Mouse (Mus musculus) embryo, embryonic 11 days (tissue): ENCODE data around the gene Yif1b.
"Not testable (repeated sequence)": the region's sequence is repeated elsewhere in the genome, so short reads cannot be mapped to it uniquely, and the experiment has no call there.

Source experiments
- DNase-seq: peaks from one replicate; pipeline ENCODE4 v3.0.0-alpha.2; 2015

Yif1b gene

DNA sequence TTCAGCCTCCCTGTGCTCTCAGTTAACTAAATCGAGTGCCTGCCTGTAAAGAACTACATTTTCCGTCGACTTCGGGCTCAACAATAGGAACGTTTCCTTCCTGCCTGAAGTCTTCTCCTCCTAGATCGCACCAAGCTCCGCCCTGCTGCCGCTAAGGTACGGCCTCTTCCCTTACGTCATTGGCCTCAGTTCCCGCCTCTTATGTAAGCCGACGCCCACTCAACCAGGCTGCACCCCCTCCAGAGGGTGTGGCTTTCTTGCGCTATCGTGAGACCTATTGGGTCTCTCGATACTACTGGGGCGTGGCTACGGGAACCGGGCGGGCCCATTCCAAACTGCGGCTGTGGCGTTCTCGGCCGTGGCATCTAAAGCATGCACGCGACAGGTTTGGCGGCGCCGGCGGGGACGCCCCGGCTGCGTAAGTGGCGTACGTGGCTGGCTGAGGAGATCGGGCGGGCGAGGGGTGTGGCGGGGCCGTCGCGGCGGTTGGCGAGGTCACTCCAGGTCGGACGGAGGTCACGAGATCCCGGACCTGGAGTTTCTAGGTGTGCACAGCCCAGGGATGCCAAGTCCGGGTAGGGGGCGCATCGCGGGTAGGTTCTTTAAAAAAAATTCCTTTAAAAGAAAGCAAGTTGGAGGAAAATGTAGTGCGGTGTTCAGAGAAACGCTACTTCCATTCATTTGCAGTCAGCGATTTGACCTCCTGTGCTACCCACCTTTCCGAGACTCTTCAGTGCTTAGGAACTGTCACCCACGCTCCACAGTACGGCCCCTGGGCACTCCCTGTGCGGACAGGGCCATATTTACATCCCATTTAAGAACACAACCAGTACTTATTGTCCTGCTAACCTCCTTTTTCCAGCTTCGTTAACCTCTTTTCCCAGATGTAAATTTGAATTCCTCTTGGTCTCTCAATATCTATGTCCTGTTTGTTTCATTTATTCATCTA lies at the start of gene Yif1b:
Yif1b (plus strand) TSS at position 311 of the 949 bp plus-strand sequence.
- DNase-seq = peak; percentile 100

DNA sequence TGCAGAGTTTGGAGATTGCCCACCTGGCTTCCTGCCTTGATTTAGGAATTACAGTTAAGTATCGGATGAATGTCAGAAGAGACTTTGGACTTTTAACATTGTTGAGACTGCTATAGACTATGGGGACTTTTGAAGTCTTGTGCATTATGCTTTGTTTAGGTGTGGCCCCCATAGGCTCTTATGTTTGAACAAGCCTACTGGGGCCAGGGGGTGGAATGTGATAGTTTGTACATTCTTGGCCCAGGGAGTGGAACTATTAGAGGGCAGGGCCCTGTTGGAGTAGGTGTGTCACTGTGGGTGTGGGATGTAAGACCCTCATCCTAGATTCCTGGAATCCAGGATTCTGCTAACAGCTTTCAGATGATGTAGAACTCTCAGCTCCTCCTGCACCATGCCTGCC lies 43.9 kb upstream of the Yif1b start:
- DNase-seq = not testable (repeated sequence)

- DNase-seq = no peak
These were observed 35.6 kb upstream of the Yif1b start for GRCm38 (mm10) chr7:29202577-29202976.

- DNase-seq = not testable (repeated sequence)
These were observed 27.1 kb upstream of the Yif1b start for GRCm38 (mm10) chr7:29211013-29211412.

DNA sequence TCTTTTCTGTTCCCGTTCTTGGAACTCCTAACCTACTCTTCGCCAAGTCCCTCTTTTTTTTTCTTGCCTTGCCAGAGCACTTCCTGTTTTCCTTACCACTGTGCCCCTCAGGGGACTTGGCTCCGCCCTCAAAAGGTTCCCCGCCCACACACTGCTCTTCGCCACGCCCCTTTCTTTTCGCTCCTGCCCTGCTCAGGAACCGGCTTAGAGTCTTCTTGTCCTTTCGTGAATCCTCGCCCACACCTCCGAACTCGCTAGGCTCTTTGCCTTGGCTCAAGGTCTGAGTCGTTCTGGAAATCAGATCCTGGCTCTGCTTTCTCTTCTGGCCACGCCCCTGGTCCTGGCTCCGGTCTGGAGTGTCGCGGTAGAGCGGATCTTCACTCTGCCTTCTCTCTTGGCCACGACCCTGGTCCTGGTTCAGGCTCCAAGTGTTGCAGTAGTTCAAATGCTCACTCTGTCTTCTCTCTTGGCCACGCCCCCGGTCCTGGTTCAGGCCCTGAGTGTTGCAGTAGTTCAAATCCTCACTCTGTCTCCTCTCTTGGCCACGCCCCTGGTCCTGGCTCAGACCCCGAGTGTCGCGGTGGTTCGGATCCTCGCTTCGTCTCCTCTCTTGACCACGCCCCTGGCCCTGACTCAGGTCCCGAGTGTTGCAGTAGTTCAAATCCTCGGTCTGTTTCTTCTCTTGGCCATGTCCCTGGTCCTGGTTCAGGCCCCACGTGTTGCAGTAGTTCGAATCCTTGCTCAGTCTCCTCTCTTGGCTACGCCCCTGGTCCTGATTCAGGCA lies 26.5 kb upstream of the Yif1b start:
- DNase-seq = peak; percentile 85

DNA sequence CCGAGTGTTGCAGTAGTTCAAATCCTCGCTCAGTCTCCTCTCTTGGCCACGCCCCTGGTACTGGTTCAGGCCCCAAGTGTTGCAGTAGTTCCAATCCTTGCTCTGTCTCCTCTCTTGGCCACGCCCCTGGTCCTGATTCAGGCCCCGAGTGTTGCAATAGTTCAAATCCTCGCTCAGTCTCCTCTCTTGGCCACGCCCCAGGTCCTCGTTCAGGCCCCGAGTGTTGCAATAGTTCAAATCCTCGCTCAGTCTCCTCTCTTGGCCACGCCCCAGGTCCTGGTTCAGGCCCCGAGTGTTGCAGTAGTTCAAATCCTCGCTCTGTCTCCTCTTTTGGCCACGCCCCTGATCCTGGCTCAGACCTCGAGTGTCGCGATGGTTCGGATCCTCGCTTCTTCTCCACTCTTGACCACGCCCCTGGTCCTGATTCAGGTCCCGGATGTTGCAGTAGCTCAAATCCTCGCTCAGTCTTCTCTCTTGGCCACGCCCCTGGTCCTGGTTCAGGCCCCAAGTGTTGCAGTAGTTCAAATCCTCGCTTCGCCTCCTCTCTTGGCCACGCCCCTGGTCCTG lies 25.8 kb upstream of the Yif1b start:
- DNase-seq = no peak

- not testable (repeated sequence) for DNase-seq
These were observed 25.2 kb upstream of the Yif1b start for GRCm38 (mm10) chr7:29212775-29213560.

- peak; percentile 85 for DNase-seq
These were observed 24.4 kb upstream of the Yif1b start, which contains the start of gene Catsperg1 for GRCm38 (mm10) chr7:29213675-29214082. Gene Catsperg1 (minus strand): TSS chr7:29214035.

DNA sequence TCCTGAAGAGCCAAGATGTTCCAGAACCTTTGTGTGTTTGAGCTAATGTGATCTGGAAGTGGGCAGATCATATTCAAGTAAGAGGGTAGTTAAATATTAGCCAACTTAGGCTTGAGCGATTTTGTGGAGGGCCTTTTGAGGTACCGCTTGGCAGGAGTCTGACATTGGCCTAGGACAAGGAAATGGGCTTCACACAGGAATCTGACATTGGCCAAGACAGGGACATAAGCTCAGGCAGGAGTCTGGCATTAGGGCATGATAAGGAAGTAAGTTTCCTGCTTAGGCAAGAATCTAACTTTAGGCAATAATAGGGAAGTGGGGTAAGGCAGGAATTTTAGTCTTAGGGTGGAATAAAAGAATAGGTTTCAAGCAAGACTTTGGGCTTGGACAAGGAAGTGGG lies 23.9 kb upstream of the Yif1b start:
- DNase-seq = no peak

DNA sequence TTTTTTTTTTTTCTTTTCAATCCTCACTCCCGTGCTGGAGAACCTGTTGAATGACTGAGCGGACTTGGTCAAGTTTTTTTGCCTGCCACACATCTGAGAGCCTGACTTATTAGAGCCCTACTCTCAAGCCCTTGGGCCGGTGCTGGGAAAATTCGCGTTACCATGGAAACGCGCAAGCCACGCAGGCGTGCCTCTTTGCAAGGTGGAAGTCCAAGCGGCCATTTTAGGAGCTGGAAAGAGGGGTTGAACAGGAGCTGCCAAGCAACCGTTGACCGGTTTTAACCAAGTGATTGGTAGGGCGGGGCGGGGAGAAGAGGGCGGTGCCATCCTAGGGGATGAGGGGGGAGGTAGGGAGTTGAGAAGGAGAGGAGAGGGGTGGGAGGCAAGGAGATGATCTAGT lies 23.3 kb upstream of the Yif1b start:
- DNase-seq = no peak

- peak; percentile 75 for DNase-seq
These were observed 13.3 kb upstream of the Yif1b start for GRCm38 (mm10) chr7:29224756-29225394.

DNA sequence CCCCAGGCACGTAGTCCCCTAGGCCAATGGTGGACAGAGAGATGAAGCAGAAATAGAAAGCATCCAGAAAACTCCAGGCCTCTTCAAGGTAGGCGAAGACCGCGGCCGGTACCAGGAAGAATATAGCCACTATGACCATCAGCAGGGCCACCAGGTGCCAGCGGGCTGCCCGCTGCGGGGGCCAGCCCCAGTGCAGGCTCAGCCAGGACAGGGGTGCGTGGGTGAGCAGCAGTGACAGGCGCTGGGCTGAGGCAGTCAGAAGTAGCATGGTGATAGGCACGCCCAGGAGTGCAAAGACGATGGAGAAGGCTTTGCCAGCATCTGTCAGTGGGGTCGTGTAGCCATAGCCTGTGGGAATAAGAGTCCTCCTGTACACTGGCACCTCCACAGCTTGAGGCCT lies 12.6 kb upstream of the Yif1b start:
- DNase-seq = no peak

- no peak for DNase-seq
These were observed 9.9 kb upstream of the Yif1b start for GRCm38 (mm10) chr7:29228202-29228601.

DNA sequence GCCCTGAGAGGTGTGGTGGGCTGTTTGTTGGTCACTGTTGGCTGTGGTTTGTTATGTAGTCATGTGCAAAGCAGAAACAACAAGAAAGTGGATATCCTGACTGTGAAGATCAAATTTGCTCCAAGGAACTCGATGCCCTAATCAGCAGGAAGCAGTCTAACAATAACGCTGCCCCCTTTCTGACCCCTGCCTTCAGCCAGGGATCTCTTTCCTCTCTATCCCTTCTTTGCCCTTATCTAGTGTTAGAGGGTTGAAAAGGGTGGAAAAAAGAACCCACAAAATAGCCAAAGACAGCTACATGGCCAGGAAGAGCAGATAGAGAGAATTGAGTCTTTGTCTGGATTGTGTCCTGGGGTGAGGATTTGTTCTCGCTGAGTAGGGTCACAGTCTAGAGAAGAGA lies 7.6 kb upstream of the Yif1b start:
- no peak for DNase-seq

- DNase-seq = no peak
These were observed 6.6 kb upstream of the Yif1b start for GRCm38 (mm10) chr7:29231517-29231916.

DNA sequence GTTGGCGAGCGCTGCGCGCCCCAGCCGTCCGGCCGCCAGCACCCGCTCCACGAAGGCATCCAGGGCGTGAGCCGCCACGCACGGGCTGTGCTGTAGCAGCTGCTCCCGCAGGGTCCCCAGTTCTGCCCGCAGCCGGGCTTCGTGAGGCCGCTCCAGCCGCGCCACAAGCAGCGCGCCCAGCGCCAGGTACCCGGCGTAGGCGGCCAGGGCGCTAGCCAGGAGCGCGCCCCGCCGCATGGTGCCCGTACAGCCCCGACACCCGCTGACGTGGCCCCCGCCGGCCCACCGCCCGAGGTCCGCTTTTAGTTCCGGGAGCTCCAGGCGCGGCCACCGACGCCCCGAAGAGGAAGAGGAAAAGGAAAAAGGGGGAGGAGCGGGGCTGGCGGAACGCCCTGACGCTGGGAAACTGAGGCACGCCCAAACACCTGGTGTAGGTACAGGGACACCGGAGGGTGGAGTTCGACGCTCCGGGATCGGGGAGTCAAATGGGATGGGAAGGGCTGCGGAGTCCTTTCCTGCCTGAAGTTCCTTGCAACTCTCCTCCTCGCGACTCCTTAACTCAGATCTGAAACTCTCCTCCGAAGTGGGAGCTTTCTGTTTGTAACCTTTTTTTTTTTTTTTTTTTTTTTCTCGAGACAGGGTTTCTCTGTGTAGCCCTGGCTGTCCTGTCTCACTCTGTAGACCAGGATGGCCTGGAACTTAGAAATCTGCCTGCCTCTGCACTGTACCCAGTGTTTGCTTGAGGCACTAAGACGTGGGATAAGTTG lies 5.7 kb upstream of the Yif1b start, which contains the start of gene Kcnk6:
Kcnk6 (minus strand) TSS at position 269 of the 767 bp plus-strand sequence.
- DNase-seq = peak; percentile 47

DNA sequence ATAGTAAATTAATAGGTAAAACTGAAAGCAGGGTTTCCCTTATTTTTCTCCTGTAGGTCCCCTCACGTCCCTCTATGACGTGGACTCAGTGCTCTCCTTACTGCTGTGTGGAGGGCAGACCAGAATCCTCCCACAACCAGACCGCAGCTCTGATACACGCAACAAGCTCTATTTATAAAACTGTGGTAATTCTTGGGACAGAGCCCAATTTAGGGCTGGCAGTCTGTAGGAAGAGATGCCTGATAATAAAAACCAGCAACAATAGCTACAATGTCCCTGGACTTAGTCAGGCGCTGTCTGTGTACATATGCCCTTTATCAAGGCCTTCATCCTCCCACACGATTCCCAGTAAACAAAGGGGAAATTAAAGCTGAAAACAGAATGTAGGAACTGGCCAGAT lies 4.4 kb upstream of the Yif1b start:
- DNase-seq = no peak

DNA sequence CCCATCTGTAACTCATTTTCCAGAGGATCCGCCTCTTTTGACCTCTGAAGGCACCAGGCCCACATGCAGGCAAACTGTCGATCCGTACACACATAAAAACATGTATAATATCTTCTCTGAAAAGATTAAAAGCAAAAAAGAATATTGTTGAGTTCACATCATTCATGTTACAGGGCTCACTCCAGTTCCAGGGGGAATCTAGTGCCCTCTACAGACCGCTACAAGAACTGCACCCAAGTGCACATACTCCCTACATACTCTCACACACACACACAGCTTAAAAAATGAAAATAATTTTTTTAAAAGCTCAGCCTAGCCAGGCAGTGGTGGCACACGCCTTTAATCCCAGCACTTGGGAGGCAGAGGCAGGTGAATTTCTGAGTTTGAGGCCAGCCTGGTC lies 3.5 kb upstream of the Yif1b start:
- no peak for DNase-seq

DNA sequence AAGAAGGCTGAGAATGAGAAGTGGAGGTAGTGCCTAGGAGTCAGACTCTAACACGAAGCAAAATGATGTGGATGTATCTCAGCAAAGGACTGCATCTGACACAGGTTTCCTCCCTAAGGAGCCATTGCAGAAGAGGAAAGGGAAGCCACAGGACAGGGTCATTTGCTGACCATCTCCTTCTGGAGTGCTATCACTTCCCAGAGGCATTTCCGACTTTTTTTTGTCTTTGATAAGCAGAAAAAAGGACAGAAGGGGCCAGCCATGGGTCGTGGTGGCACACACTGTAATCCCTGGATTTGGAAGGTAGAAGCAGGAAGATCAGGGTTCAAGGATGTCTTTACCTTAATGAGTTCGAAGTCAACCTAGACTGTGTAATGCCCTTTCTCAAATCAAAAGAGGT lies 1.5 kb upstream of the Yif1b start:
- no peak for DNase-seq

GRCm38 (mm10) chr7:29237596-29237995 lies 533 bp upstream of the Yif1b start:
- DNase-seq = not testable (repeated sequence)
